Mouse (Mus musculus) cerebellum, postnatal 10 days (tissue): Measurements from ENCODE around the gene Cdk7.

Source experiments
- DNase-seq, 2 experiments: peaks; one replicate each; pipeline ENCODE4 v3.0.0; 2021; ENCODE audit warnings: mixed read lengths in 2 of 2

Gene Cdk7

DNA sequence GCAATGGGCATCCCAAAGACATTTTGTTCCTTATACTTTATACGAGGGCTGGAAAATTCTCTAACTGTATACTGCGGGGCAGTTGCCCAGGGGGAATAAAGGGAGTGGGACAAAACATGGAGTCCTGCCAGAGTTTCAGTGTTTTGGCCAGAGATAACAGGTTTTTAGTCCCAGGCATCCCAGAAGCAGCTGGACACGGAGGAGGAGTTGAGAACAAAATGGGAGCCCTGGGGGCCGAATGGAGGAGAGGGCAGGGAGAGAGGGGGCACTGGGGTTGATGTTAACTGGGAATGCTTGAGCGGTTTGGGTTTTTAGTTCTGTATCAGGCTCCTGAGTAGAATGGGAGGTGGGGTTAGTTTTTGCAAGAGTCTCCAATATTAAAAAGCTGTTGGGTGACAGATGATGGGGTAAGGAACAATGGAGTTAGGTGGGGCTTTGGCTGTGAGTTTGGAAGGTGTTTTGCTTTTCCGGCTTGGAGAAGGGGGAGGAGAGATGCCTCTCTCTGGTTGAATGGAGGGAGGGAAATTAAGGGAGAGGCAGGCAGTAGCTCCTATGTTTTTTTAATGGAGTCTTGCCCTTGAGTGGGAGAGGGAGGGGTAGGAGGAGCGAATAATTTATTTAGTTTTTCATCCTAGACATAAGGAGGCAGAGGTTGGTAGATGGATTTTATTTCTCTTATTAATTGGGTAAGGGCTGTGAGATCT lies 6.5 kb downstream of the Cdk7 start:
- peak; percentile 45 to 58 for DNase-seq

DNA sequence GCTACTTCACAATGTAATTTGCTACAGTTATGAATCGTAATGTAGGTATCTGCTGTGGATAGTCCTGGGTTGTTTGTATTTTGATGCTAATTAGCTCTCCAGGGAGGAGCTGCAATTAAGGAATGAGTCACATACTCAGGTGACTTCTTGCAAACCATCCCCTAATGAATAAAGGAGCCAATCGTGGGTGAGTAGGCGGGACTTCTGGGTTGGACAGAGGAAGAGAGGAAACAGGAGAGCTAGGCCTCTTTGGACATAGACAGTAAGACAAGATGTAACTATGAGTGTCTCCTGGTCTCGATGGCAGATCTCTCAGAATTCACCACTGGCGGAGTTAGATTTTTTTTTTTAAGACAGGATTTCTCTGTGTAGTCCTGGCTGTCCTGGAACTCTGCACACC lies 9.1 kb downstream of the Cdk7 start:
- no peak for DNase-seq

DNA sequence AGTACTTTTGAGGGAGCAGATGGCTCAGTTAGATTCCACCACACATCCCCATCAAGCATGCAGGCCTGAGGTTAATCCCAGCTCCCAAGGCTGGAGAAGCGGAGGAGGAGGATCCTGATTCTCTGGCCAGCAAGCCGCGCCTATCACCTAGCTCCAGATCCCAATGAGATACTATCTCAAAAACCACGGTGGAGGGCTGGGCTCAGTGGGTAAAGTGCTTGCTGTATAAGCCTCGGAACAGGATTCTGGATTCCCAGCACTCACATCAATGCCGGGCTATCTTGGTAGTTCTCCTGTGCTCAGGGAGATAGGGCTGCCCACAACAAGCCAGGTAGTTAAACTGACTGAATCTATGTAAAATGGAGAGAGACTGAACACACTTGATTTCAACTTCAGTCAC lies 15.3 kb downstream of the Cdk7 start:
- no peak for DNase-seq

DNA sequence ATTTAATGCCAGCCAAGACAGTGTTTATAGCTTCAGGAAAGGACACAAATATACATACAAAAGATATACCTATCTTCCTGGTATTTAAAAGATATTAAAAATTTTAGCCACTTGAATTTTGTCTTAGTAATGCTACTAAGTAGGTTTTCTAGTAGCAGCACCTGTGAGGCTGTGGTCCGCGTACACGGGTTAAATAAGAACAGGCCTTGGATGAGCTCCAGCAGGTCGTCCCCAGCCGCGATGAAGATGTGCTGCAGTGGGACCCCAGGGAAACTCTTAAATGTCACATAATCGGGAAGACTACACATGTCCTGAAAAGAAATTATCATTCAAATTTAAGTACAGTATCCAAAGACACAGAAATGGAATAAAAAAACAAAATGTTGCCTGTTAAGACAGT lies 24.5 kb downstream of the Cdk7 start:
- no peak for DNase-seq

DNA sequence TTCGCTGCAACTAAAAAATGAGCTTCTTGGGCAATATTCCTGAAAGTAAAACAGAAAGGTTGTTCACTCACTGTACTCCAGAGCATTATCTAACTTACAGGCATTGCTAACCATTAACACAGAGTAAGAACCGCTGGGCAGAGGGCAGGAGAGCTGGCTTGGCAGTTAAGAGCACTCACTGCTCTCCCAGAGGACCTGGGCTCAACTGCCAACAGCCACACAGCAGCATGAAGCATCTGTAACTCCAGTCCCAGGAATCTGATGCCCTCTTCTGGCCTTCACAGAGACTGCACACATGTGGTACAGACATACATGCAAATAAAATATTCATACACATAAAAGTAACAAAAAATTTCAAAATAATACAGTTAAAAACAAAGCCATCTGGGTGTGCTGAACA lies 27.3 kb downstream of the Cdk7 start:
- no peak for DNase-seq

DNA sequence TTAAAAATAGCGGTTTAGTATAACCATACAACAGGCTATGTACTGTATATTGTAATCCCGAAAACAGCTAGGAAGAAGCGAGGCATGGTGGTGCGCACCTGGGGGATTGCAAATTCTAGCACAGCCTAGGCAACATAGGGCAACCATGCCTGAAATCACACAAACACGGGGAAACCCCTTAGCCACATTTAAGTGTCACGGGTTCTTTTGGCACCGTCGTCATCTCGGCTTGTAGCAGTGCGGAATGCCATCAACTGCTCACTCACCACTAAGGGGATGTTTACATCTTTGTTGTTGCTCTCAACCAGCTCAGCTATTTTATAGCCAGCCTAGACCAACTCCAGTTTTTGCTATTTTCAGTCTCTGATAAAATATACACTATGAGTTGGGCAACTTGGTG lies 31.9 kb downstream of the Cdk7 start:
- DNase-seq, result no peak

DNA sequence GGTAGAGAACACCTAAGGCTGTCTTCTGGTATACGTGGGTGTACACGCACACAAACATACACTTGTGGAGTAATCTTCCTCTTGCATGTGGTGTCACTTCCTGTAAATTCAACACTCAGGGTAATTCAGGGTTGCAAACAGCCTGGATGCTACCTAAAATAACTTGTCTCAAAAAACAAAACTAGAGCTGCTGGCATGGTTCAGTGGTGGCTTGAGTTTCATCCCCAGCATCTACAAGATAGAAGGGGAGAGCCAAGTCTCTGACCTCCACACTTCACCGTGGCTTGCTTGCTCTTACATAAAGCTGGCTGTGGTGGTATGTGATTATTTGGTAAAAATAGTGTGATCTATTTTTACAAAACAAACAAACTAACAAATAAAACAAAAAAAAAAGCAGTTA lies 33.2 kb downstream of the Cdk7 start:
- DNase-seq, result no peak

DNA sequence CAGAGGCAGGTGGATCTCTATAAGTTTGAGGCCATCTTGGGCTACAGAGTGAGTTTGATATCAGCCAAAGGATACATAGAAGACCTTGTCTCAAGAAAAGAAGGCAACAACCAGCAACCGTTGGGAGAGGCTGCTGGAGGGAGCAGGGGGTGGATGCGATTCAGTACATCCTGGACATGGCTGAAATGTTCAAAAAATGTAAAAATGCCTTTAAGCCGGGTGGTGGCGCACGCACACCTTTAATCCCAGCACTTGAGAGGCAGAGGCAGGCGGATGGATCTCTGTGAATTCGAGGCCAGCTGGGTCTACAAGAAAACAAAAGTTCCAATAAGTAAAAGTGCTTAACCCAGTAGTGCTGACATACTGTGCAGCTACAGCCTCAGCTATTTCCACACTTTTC lies 43.2 kb downstream of the Cdk7 start:
- DNase-seq, result no peak

DNA sequence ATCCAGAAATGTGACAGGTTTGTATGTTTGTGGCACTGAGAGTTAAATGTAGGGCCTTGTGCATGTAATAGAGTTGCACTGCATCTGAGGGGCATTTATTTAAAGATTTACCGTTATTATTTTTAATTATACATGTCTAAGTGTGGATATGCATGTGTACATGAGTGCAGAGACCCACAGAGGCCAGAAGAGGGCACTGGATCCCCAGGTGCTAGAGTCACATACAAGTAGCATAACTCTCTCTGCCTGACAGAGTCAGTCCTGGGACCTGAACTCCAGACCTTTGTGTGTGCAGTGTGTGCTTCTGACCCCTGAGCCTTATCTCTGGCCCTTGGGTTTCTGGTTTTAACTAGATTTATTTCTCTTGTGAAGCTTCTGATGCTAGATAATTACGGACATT lies 46.4 kb downstream of the Cdk7 start:
- DNase-seq, result no peak

DNA sequence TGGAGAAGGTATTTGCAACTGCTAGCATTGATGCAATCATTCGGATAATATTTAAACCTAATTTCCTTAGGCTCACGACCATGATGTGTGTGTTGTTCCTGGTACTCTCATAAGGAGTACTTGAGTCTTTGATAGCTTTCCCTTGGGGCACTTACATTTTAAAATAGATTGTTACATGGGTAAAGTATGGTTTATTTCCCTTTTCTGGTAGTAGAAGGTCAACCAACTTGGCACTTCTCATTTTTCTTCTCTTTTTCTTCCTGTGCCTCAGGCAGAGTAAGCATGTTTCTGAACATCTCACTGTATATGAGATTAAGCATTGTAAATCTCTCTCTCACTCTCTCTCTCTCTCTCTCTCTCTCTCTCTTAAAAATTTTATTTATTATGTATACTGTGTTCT lies 47.9 kb downstream of the Cdk7 start:
- no peak for DNase-seq

DNA sequence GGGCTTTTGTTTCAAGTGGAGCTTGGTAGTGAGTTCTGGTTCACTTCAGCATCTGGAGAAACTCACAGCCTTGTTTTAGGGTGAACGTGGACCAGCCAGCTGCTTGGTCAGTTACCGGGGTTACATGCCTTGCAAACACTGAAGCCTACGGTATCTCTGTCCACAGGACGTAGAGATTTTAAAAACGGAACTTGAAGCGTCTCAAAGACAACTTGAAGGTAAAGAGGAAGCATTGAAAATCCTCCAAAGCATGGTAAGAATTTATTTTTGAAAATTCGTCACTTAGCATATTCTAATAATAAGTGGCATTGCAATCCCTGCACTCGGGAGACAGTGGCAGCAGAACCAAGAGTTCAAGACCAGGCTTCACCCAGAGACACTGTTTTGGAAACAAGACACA lies 49.1 kb downstream of the Cdk7 start:
- DNase-seq, result no peak

DNA sequence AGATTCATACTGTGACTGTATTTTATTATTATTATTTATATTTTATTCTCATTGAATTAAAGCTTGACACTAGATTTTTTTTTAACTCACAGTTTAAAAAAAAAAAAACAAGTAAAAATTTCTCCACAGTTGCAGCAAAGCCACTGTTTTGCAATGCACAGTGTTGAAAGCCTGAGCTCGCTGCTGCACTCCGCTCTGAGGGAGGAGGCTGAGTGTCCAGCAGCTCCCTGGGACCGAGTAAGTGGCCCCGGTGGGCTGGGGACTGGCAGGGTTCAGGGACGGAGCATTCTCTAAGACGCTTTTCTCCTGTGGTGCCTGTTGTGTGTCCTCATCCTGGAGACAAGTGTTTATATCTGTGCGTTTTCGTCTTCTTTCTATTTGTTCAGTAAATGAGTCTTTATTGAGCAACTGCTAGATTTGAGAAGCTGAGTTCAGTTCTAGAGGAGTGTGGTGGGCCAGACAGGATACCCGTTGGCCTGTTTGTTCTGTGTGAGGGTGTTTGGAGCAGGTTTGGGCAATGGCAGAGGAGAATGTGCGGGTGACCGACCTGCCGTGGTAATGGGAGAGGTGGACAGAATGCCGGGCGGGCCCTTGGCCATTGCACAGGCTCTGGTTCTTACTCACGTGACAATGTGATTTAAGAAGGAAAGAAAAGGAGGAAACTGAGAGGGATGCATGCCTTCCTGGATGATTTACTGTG lies 54.7 kb downstream of the Cdk7 start:
- DNase-seq, result no peak

DNA sequence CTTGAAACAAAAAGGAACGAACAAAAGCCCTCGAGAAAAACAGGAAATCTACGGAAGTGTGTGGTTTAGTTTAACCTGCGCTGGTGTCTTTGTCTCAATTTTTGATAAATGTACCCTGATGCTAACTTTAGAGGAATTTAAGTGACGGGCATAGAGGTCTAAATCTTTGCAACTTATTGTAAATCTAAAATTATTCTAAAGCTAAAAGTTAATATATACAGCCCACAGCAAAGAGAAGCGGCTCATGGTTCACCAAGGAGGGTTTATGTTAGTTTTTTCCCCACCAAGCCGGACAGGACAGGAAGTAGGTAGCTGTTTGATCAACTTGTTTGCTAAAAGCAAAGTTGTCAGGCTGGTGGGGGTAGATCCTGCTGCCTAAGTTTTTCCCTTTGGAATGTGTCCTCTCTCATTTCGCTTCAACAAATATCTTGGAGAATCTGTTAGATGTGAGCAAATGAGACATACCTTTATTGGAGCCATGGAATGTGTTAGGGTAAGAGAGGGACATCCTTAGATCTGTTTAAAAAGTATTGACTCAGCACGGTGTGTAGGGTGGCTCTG lies 60.5 kb downstream of the Cdk7 start:
- no peak for DNase-seq

DNA sequence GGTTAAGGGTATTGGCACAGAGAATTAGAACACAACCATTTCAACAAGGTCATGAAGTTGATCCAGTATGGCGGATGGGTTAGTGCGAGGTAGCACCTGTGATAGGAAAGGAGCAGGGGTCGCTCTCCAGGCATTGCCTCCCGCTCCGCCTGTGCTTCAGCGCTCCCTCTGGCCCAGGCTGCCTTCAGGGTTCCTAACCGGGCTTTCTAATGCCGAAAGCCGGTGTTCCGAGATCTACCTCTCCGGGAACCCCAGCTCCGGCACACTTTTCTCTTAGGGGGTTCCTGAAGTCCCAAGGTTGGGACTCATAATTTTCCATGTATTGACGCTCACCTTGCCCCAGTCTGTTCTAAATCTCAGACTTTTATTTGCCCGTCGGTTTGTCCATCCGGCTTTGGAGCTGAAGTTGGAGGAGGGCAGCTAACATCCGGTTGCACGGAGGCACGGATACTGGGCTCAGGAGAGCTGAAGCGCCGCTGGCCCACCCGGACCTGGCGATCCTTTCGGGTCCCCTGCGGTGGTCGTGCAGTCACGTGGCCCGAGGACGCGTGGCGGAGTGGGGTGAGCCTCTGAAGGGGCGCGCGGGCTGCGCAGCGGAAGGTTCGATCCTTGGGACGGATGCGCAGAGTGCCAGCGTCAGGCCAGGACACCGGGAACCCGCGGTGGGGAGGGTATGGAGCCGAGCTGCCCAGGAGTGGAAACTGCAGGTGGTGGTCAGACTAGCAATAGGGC lies 61.3 kb downstream of the Cdk7 start, which contains the start of gene Ccdc125:
TSS of gene Ccdc125 (plus strand) at position 427 of the 732 bp plus-strand sequence.
- DNase-seq, result peak; percentile 53 to 57

DNA sequence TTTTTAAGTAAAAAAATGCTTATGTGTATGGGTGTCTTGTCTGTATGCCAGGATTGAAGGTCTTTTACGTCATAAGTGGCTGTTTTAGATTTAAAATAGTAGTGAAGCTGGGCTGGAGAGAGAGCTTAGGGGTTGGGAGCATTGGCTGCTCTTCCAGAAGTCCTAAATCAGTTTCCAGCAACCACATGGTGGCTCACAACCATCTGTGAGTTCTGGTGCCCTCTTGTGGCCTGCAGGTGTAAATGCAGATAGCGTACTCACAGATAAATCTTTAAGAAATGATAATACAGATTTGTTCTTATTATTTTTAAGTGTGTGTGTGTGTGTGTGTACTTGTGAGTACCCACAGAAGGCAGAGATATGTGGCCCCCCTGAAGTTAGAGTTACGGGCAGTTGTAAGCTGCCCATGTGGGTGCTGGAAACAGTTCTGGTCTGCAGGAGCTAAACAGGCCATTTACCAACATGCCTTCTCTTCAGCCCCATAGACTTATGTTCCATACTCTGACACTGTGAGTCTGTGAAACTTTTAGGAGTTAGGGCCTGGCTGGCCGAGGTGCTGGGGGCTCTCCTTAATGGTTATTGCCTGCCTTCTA lies 70.8 kb downstream of the Cdk7 start:
- peak; percentile 75 to 83 for DNase-seq

DNA sequence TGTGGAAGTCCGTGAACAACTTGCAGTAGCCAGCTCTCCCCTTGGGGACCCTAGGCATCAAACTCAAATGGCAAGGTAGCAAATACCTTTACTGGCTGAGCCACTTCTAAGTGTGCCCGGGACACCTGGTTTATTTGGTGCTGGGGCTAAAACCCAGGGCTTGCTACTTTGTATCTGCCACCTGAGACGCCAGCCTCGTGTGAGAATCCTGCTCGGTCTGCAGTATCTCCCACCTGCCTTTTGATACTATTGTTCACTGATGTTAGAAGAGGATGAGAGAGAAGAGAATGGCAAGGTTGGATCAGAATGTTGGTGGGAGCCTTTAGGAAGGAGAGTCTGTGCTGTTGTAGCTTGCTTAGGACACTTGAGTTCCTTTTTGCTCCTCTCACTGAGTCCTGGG lies 72.6 kb downstream of the Cdk7 start:
- DNase-seq, result no peak
